Mouse (Mus musculus): ENCODE results near the gene Cnnm4. TPM values are rescaled to one million over a fixed set of nuclear protein-coding genes. Genes with fewer than 3 reads are reported as not detected.

Cnnm4 gene
- polyA plus RNA-seq, 1 experiment from 2014 or later: 2.2 TPM

GRCm38 (mm10) chr1:36546888-36547471, 75.6 kb downstream of the Cnnm4 start, which contains the start of gene Ankrd39:
TSS of gene Ankrd39 (minus strand) at chr1:36547445.
- peak; percentile 95 for DNase-seq
- 0 out of 2 replicates have a peak, but pooled peaks cover 4% of the 10 kb centered on the region for H3K4me1 ChIP-seq (ENCODE audit: insufficient read depth)
- H3K9me3 ChIP-seq (ENCODE audit: low read length): no peaks in the 10 kb centered on the region
- H3K36me3 ChIP-seq (replicated peaks; ENCODE audit: insufficient read depth, low read length): peaks cover 19% of the 10 kb centered on the region
- ATAC-seq: peak; percentile 100
- H3K9ac ChIP-seq (replicated peaks): peak within 1 kb of the TSS; percentile 65
- peak within 1 kb of the TSS; percentile 71 for H3K4me3 ChIP-seq (ENCODE audit: low read depth, low read length)
- peak within 1 kb of the TSS; percentile 82 for H3K4me2 ChIP-seq (ENCODE audit: low read depth, low read length)
- peak within 1 kb of the TSS; percentile 42; the same call in 1 of the 2 replicates for H3K27ac ChIP-seq (ENCODE audit: low read depth)
- under 1% methylated on average over 43 of the region's 43 CpGs for WGBS (ENCODE audit: insufficient replicate concordance)
- TF ChIP-seq CTCF (IDR thresholded peaks at IDR 0.05; ENCODE audit: low read depth) (peak; percentile 100), EP300 (IDR thresholded peaks at IDR 0.05; ENCODE audit: low read depth) (peak; percentile 39; the same call in 1 of the 2 replicates)
- no peaks in the 10 kb centered on the region for H3K27me3 ChIP-seq (ENCODE audit: insufficient read depth, low read length)

GRCm38 (mm10) chr1:36547981-36548598, 76.7 kb downstream of the Cnnm4 start:
- TF ChIP-seq CTCF (IDR thresholded peaks at IDR 0.05; ENCODE audit: low read depth) (no peak), EP300 (IDR thresholded peaks at IDR 0.05; ENCODE audit: low read depth) (no peak)
- H3K9ac ChIP-seq (replicated peaks): no peak overlapping the region
- whole genome bisulfite sequencing (ENCODE audit: insufficient replicate concordance): 73% methylated on average over 9 of the region's 9 CpGs
- no peaks in the 10 kb centered on the region for H3K27me3 ChIP-seq (ENCODE audit: insufficient read depth, low read length)
- H3K4me1 ChIP-seq (ENCODE audit: insufficient read depth): 0 out of 2 replicates have a peak, but pooled peaks cover 4% of the 10 kb centered on the region
- H3K27ac ChIP-seq (ENCODE audit: low read depth): no peak overlapping the region
- no peaks in the 10 kb centered on the region for H3K9me3 ChIP-seq (ENCODE audit: low read length)
- no peak overlapping the region for H3K4me2 ChIP-seq (ENCODE audit: low read depth, low read length)
- no peak for DNase-seq
- H3K36me3 ChIP-seq (replicated peaks; ENCODE audit: insufficient read depth, low read length): peaks cover 20% of the 10 kb centered on the region
- no peak for ATAC-seq
- no peak overlapping the region for H3K4me3 ChIP-seq (ENCODE audit: low read depth, low read length)

GRCm38 (mm10) chr1:36548771-36549170, 77.4 kb downstream of the Cnnm4 start:
- WGBS (ENCODE audit: insufficient replicate concordance): 64% methylated on average over 8 of the region's 8 CpGs
- no peak for ATAC-seq
- no peak overlapping the region for H3K4me2 ChIP-seq (ENCODE audit: low read depth, low read length)
- H3K36me3 ChIP-seq (replicated peaks; ENCODE audit: insufficient read depth, low read length): peaks cover 24% of the 10 kb centered on the region
- H3K27me3 ChIP-seq (ENCODE audit: insufficient read depth, low read length): no peaks in the 10 kb centered on the region
- no peak overlapping the region for H3K27ac ChIP-seq (ENCODE audit: low read depth)
- H3K4me3 ChIP-seq (ENCODE audit: low read depth, low read length): no peak overlapping the region
- TF ChIP-seq CTCF (IDR thresholded peaks at IDR 0.05; ENCODE audit: low read depth) (no peak), EP300 (IDR thresholded peaks at IDR 0.05; ENCODE audit: low read depth) (no peak)
- no peaks in the 10 kb centered on the region for H3K9me3 ChIP-seq (ENCODE audit: low read length)
- DNase-seq: no peak
- H3K9ac ChIP-seq (replicated peaks): no peak overlapping the region
- H3K4me1 ChIP-seq (ENCODE audit: insufficient read depth): 0 out of 2 replicates have a peak, but pooled peaks cover 4% of the 10 kb centered on the region

GRCm38 (mm10) chr1:36549491-36549890, 78.1 kb downstream of the Cnnm4 start:
- 84% methylated on average over 18 of the region's 18 CpGs for WGBS (ENCODE audit: insufficient replicate concordance)
- peaks cover 26% of the 10 kb centered on the region for H3K36me3 ChIP-seq (replicated peaks; ENCODE audit: insufficient read depth, low read length)
- no peak for DNase-seq

GRCm38 (mm10) chr1:36550075-36550863, 78.8 kb downstream of the Cnnm4 start:
- peaks cover 8% of the 10 kb centered on the region; the same call in 1 of the 2 replicates for H3K4me1 ChIP-seq (ENCODE audit: insufficient read depth)
- no peak overlapping the region for H3K9ac ChIP-seq (replicated peaks)
- no peak for TF ChIP-seq EP300 (IDR thresholded peaks at IDR 0.05; ENCODE audit: low read depth)
- TF ChIP-seq CTCF (IDR thresholded peaks at IDR 0.05; ENCODE audit: low read depth): no peak
- no peak for DNase-seq
- no peak for ATAC-seq
- peaks cover 26% of the 10 kb centered on the region for H3K36me3 ChIP-seq (replicated peaks; ENCODE audit: insufficient read depth, low read length)
- H3K27ac ChIP-seq (ENCODE audit: low read depth): no peak overlapping the region
- H3K9me3 ChIP-seq (ENCODE audit: low read length): no peaks in the 10 kb centered on the region
- H3K4me2 ChIP-seq (ENCODE audit: low read depth, low read length): no peak overlapping the region
- no peaks in the 10 kb centered on the region for H3K27me3 ChIP-seq (ENCODE audit: insufficient read depth, low read length)
- no peak overlapping the region for H3K4me3 ChIP-seq (ENCODE audit: low read depth, low read length)
- 80% methylated on average over 20 of the region's 20 CpGs for WGBS (ENCODE audit: insufficient replicate concordance)

More at GRCm38 (mm10) chr1:36549491-36549890, 78.1 kb downstream of the Cnnm4 start:
- no peaks in the 10 kb centered on the region for H3K9me3 ChIP-seq (ENCODE audit: low read length)
- no peak overlapping the region for H3K9ac ChIP-seq (replicated peaks)
- no peak overlapping the region for H3K4me2 ChIP-seq (ENCODE audit: low read depth, low read length)
- 0 out of 2 replicates have a peak, but pooled peaks cover 4% of the 10 kb centered on the region for H3K4me1 ChIP-seq (ENCODE audit: insufficient read depth)
- TF ChIP-seq CTCF (IDR thresholded peaks at IDR 0.05; ENCODE audit: low read depth): no peak
- no peak for TF ChIP-seq EP300 (IDR thresholded peaks at IDR 0.05; ENCODE audit: low read depth)
- ATAC-seq: no peak
- H3K27me3 ChIP-seq (ENCODE audit: insufficient read depth, low read length): no peaks in the 10 kb centered on the region
- H3K27ac ChIP-seq (ENCODE audit: low read depth): no peak overlapping the region
- H3K4me3 ChIP-seq (ENCODE audit: low read depth, low read length): no peak overlapping the region

- H3K27me3 ChIP-seq (ENCODE audit: insufficient read depth, low read length): peaks cover under 1% of the 10 kb centered on the region; the same call in 1 of the 2 replicates
- TF ChIP-seq CTCF (IDR thresholded peaks at IDR 0.05; ENCODE audit: low read depth): no peak
- TF ChIP-seq EP300 (IDR thresholded peaks at IDR 0.05; ENCODE audit: low read depth): no peak
- H3K36me3 ChIP-seq (replicated peaks; ENCODE audit: insufficient read depth, low read length): peaks cover 26% of the 10 kb centered on the region
- DNase-seq: no peak
- H3K9me3 ChIP-seq (ENCODE audit: low read length): no peaks in the 10 kb centered on the region
- no peak overlapping the region for H3K4me2 ChIP-seq (ENCODE audit: low read depth, low read length)
- H3K4me1 ChIP-seq (ENCODE audit: insufficient read depth): peaks cover 15% of the 10 kb centered on the region
- no peak overlapping the region for H3K9ac ChIP-seq (replicated peaks)
- ATAC-seq: no peak
- no peak overlapping the region for H3K27ac ChIP-seq (ENCODE audit: low read depth)
- no peak overlapping the region for H3K4me3 ChIP-seq (ENCODE audit: low read depth, low read length)
- WGBS (ENCODE audit: insufficient replicate concordance): 80% methylated on average over 17 of the region's 17 CpGs
Observed at GRCm38 (mm10) chr1:36551904-36552303, 80.5 kb downstream of the Cnnm4 start.
